Mouse (Mus musculus): Measurements from ENCODE around the gene Fuca1.

GRCm38 (mm10) chr4:135913433-135913832 lies 7.1 kb upstream of the Fuca1 start:
- TF ChIP-seq CTCF (IDR thresholded peaks at IDR 0.05; ENCODE audit: low read depth) (no peak), EP300 (IDR thresholded peaks at IDR 0.05; ENCODE audit: low read depth) (peak; percentile 58)
